Mouse (Mus musculus): ENCODE results near the gene Wnt7a. TPM values are rescaled to one million over a fixed set of nuclear protein-coding genes. Genes with fewer than 3 reads are reported as not detected.

Gene Wnt7a
- polyA plus RNA-seq, 1 experiment: not detected

DNA sequence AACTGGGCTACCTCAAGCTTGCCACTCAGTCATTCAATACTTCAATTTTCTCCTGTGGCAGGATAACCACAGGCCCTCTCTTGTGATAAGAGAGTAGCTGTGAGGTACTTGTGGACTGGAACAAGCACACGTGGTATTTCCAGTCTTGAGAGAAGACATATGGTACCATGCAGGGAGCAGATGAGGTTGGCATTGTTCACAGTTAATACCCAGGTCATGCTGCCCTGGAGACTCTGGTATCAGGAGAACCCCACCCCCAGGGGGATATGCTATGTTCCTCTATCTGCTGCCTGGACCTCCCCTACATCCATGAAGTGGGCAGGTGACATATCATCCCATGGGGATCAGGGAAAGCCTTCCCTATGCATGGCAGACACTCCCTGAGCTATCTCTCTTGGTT lies 27.9 kb downstream of the Wnt7a start:
- peaks cover 62% of the 10 kb centered on the region for H3K27me3 ChIP-seq (ENCODE audit: control insufficient read depth, insufficient read depth, insufficient read length)
- no peak overlapping the region for H3K4me3 ChIP-seq (ENCODE audit: insufficient read depth, poor library complexity, severe bottlenecking)
- no peak for TF ChIP-seq FOSL1 (IDR thresholded peaks at IDR 0.05; ENCODE audit: insufficient read depth, low read length, poor library complexity, severe bottlenecking)
- TF ChIP-seq CTCF (IDR thresholded peaks at IDR 0.05; ENCODE audit: control insufficient read depth, insufficient read depth, insufficient read length): no peak
- no peak for TF ChIP-seq USF1 (IDR thresholded peaks at IDR 0.05; ENCODE audit: low read depth)
- no peak for TF ChIP-seq MYOD1 (IDR thresholded peaks at IDR 0.05; ENCODE audit: control insufficient read depth, insufficient read length, low read depth)
- no peak overlapping the region for H3ac ChIP-seq (ENCODE audit: control insufficient read depth, insufficient read length, low read depth)
- H3K36me3 ChIP-seq (ENCODE audit: control insufficient read depth, insufficient read depth): no peaks in the 10 kb centered on the region
- no peaks in the 10 kb centered on the region for H3K79me3 ChIP-seq (ENCODE audit: low read depth)
- no peaks in the 10 kb centered on the region for H3K79me2 ChIP-seq (ENCODE audit: control insufficient read depth, insufficient read depth)

- Histone ChIP-seq H3K79me2 (ENCODE audit: control insufficient read depth, insufficient read depth) (no peaks in the 10 kb centered on the region), H3K36me3 (ENCODE audit: control insufficient read depth, insufficient read depth) (no peaks in the 10 kb centered on the region), H3K4me3 (ENCODE audit: insufficient read depth, poor library complexity, severe bottlenecking) (no peak overlapping the region), H3K27me3 (ENCODE audit: control insufficient read depth, insufficient read depth, insufficient read length) (peaks cover 43% of the 10 kb centered on the region), H3K79me3 (ENCODE audit: low read depth) (no peaks in the 10 kb centered on the region), H3ac (ENCODE audit: control insufficient read depth, insufficient read length, low read depth) (no peak overlapping the region)
- TF ChIP-seq FOSL1 (IDR thresholded peaks at IDR 0.05; ENCODE audit: insufficient read depth, low read length, poor library complexity, severe bottlenecking): no peak
- no peak for TF ChIP-seq USF1 (IDR thresholded peaks at IDR 0.05; ENCODE audit: low read depth)
- TF ChIP-seq CTCF (IDR thresholded peaks at IDR 0.05; ENCODE audit: control insufficient read depth, insufficient read depth, insufficient read length): no peak
- no peak for TF ChIP-seq MYOG (IDR thresholded peaks at IDR 0.05; ENCODE audit: control insufficient read depth, extremely low read depth, insufficient read length)
- TF ChIP-seq MAX (IDR thresholded peaks at IDR 0.05): no peak
- no peak for TF ChIP-seq MYOD1 (IDR thresholded peaks at IDR 0.05; ENCODE audit: control insufficient read depth, insufficient read length, low read depth)
- TF ChIP-seq CEBPB (IDR thresholded peaks at IDR 0.05; ENCODE audit: low read depth): no peak
Observed at GRCm38 (mm10) chr6:91379871-91380270, 31.3 kb downstream of the Wnt7a start.

DNA sequence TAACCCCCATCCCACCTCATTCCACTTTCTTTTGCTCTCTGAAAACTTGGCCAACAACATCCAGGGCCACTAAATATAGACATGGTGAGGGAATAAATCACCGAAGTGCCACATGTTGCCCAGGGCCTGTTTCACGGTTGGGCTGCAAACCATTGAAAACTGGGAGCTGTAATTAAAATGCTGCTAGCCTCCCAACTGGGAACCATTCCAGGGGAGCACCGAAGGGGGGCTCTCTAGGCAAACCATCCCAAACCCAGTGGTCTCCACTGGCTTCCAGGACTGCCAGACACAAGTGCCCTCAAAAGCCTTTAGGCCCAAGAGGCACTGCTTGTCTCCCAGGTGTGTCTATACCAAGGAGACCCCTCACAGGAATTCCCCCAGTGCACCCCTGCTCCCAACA lies 31.9 kb downstream of the Wnt7a start:
- TF ChIP-seq MAX (IDR thresholded peaks at IDR 0.05): no peak
- no peak for TF ChIP-seq CTCF (IDR thresholded peaks at IDR 0.05; ENCODE audit: control insufficient read depth, insufficient read depth, insufficient read length)
- TF ChIP-seq CEBPB (IDR thresholded peaks at IDR 0.05; ENCODE audit: low read depth): no peak
- TF ChIP-seq FOSL1 (IDR thresholded peaks at IDR 0.05; ENCODE audit: insufficient read depth, low read length, poor library complexity, severe bottlenecking): no peak
- TF ChIP-seq USF1 (IDR thresholded peaks at IDR 0.05; ENCODE audit: low read depth): no peak
- TF ChIP-seq MYOD1 (IDR thresholded peaks at IDR 0.05; ENCODE audit: control insufficient read depth, insufficient read length, low read depth): no peak
- TF ChIP-seq MYOG (IDR thresholded peaks at IDR 0.05; ENCODE audit: control insufficient read depth, extremely low read depth, insufficient read length): no peak
- Histone ChIP-seq H3K27me3 (ENCODE audit: control insufficient read depth, insufficient read depth, insufficient read length) (peaks cover 37% of the 10 kb centered on the region), H3ac (ENCODE audit: control insufficient read depth, insufficient read length, low read depth) (no peak overlapping the region), H3K79me3 (ENCODE audit: low read depth) (no peaks in the 10 kb centered on the region), H3K79me2 (ENCODE audit: control insufficient read depth, insufficient read depth) (no peaks in the 10 kb centered on the region), H3K36me3 (ENCODE audit: control insufficient read depth, insufficient read depth) (no peaks in the 10 kb centered on the region), H3K4me3 (ENCODE audit: insufficient read depth, poor library complexity, severe bottlenecking) (no peak overlapping the region)

DNA sequence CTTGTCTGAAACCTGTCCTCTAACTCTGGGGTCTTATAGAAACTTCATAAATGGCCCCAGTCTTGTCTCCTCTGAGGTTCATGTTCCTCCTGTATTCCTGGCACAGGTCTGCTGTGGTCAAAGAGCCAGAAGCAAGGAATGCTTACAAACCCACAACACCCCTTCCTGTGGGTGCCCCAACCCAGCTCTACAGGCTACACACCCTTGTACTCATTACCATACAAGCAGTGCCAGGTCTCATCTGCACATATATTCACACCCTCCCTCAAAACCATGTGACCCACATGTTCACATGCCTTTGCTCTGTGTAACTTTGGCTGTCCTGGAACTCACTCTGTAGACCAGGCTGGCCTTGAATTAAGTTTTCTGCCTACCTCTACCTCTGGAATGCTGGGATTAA lies 38.2 kb downstream of the Wnt7a start:
- no peak overlapping the region for H3K4me3 ChIP-seq (ENCODE audit: insufficient read depth, poor library complexity, severe bottlenecking)
- no peaks in the 10 kb centered on the region for H3K79me2 ChIP-seq (ENCODE audit: control insufficient read depth, insufficient read depth)
- no peaks in the 10 kb centered on the region for H3K79me3 ChIP-seq (ENCODE audit: low read depth)
- TF ChIP-seq MYOG (IDR thresholded peaks at IDR 0.05; ENCODE audit: control insufficient read depth, extremely low read depth, insufficient read length): no peak
- peak; percentile 45 for TF ChIP-seq USF1 (IDR thresholded peaks at IDR 0.05; ENCODE audit: low read depth)
- H3K36me3 ChIP-seq (ENCODE audit: control insufficient read depth, insufficient read depth): no peaks in the 10 kb centered on the region
- peaks cover 25% of the 10 kb centered on the region for H3K27me3 ChIP-seq (ENCODE audit: control insufficient read depth, insufficient read depth, insufficient read length)
- H3ac ChIP-seq (ENCODE audit: control insufficient read depth, insufficient read length, low read depth): no peak overlapping the region

DNA sequence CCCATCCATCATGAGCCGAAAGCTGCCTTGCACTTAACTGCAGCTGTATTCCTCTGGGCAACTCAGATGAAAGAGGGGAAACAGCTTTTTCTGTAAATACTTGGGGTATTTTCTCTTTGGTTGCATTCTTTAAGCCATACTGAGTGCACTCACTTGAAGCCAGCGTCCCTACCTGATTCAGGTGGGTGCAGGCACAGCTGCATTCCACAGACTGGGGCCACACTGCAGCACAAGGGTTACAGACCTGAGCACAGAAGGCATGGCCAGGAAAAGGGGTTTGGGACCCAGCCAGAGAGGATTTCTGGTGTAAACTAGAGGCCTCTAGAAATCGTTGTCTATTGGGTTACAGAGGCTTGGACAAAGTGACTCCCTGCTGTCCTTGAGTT lies 38.6 kb downstream of the Wnt7a start:
- H3K4me3 ChIP-seq (ENCODE audit: insufficient read depth, poor library complexity, severe bottlenecking): no peak overlapping the region
- H3K79me3 ChIP-seq (ENCODE audit: low read depth): no peaks in the 10 kb centered on the region
- H3K36me3 ChIP-seq (ENCODE audit: control insufficient read depth, insufficient read depth): no peaks in the 10 kb centered on the region

GRCm38 (mm10) chr6:91371912-91372585 lies 39.1 kb downstream of the Wnt7a start:
- Histone ChIP-seq H3K27me3 (ENCODE audit: control insufficient read depth, insufficient read depth, insufficient read length) (peaks cover 30% of the 10 kb centered on the region), H3K79me3 (ENCODE audit: low read depth) (no peaks in the 10 kb centered on the region), H3K79me2 (ENCODE audit: control insufficient read depth, insufficient read depth) (no peaks in the 10 kb centered on the region), H3ac (ENCODE audit: control insufficient read depth, insufficient read length, low read depth) (no peak overlapping the region), H3K36me3 (ENCODE audit: control insufficient read depth, insufficient read depth) (no peaks in the 10 kb centered on the region), H3K4me3 (ENCODE audit: insufficient read depth, poor library complexity, severe bottlenecking) (no peak overlapping the region)
- TF ChIP-seq CTCF (IDR thresholded peaks at IDR 0.05; ENCODE audit: control insufficient read depth, insufficient read depth, insufficient read length) (no peak), MYOG (IDR thresholded peaks at IDR 0.05; ENCODE audit: control insufficient read depth, extremely low read depth, insufficient read length) (no peak), FOSL1 (IDR thresholded peaks at IDR 0.05; ENCODE audit: insufficient read depth, low read length, poor library complexity, severe bottlenecking) (no peak), USF1 (IDR thresholded peaks at IDR 0.05; ENCODE audit: low read depth) (no peak), MAX (IDR thresholded peaks at IDR 0.05) (no peak), MYOD1 (IDR thresholded peaks at IDR 0.05; ENCODE audit: control insufficient read depth, insufficient read length, low read depth) (no peak), CEBPB (IDR thresholded peaks at IDR 0.05; ENCODE audit: low read depth) (no peak)

More for the DNA sequence above, 38.6 kb downstream of the Wnt7a start:
- TF ChIP-seq MAX (IDR thresholded peaks at IDR 0.05) (no peak), USF1 (IDR thresholded peaks at IDR 0.05; ENCODE audit: low read depth) (no peak), MYOD1 (IDR thresholded peaks at IDR 0.05; ENCODE audit: control insufficient read depth, insufficient read length, low read depth) (no peak), FOSL1 (IDR thresholded peaks at IDR 0.05; ENCODE audit: insufficient read depth, low read length, poor library complexity, severe bottlenecking) (no peak), CEBPB (IDR thresholded peaks at IDR 0.05; ENCODE audit: low read depth) (no peak), CTCF (IDR thresholded peaks at IDR 0.05; ENCODE audit: control insufficient read depth, insufficient read depth, insufficient read length) (no peak), MYOG (IDR thresholded peaks at IDR 0.05; ENCODE audit: control insufficient read depth, extremely low read depth, insufficient read length) (no peak)
- Histone ChIP-seq H3K27me3 (ENCODE audit: control insufficient read depth, insufficient read depth, insufficient read length) (peaks cover 26% of the 10 kb centered on the region), H3ac (ENCODE audit: control insufficient read depth, insufficient read length, low read depth) (no peak overlapping the region), H3K79me2 (ENCODE audit: control insufficient read depth, insufficient read depth) (no peaks in the 10 kb centered on the region)

Data from C2C12 (cell line).